Mouse (Mus musculus): ENCODE results near the gene Adk.

The Adk gene

GRCm38 (mm10) chr14:21348611-21349260 is 296.4 kb downstream of the Adk start:
- DNase-seq (ENCODE audit: low spot score in 2 of 2), result no peak

- DNase-seq (ENCODE audit: low spot score in 2 of 2), result no peak
These were observed 299.3 kb downstream of the Adk start for GRCm38 (mm10) chr14:21351646-21352045.

GRCm38 (mm10) chr14:21356286-21356685 is 303.9 kb downstream of the Adk start:
- DNase-seq (ENCODE audit: low spot score in 2 of 2), result no peak

- DNase-seq (ENCODE audit: low spot score in 2 of 2), result no peak
These were observed 307.0 kb downstream of the Adk start for GRCm38 (mm10) chr14:21359207-21359895.

GRCm38 (mm10) chr14:21359896-21360525 is 307.6 kb downstream of the Adk start:
- DNase-seq (ENCODE audit: low spot score in 2 of 2), result no peak

GRCm38 (mm10) chr14:21367095-21367494 is 314.7 kb downstream of the Adk start:
- no peak for DNase-seq (ENCODE audit: low spot score in 2 of 2)

GRCm38 (mm10) chr14:21368622-21369021 is 316.2 kb downstream of the Adk start:
- no peak for DNase-seq (ENCODE audit: low spot score in 2 of 2)

GRCm38 (mm10) chr14:21369127-21369526 is 316.8 kb downstream of the Adk start:
- peak; percentile 88 to 92 for DNase-seq (ENCODE audit: low spot score in 2 of 2)

GRCm38 (mm10) chr14:21371946-21372345 is 319.6 kb downstream of the Adk start:
- no peak for DNase-seq (ENCODE audit: low spot score in 2 of 2)

GRCm38 (mm10) chr14:21372689-21373088 is 320.3 kb downstream of the Adk start:
- no peak for DNase-seq (ENCODE audit: low spot score in 2 of 2)

- no peak for DNase-seq (ENCODE audit: low spot score in 2 of 2)
These were observed 331.5 kb downstream of the Adk start for GRCm38 (mm10) chr14:21383701-21384428.

GRCm38 (mm10) chr14:21399506-21399905 is 347.1 kb downstream of the Adk start:
- no peak for DNase-seq (ENCODE audit: low spot score in 2 of 2)

- peak in 1 of 2 experiments; percentile 14 for DNase-seq (ENCODE audit: low spot score in 2 of 2)
These were observed 349.8 kb downstream of the Adk start for GRCm38 (mm10) chr14:21402157-21402601.

- DNase-seq (ENCODE audit: low spot score in 2 of 2), result no peak
These were observed 350.4 kb downstream of the Adk start for GRCm38 (mm10) chr14:21402621-21403405.

- no peak for DNase-seq (ENCODE audit: low spot score in 2 of 2)
These were observed 354.6 kb downstream of the Adk start for GRCm38 (mm10) chr14:21406946-21407345.

GRCm38 (mm10) chr14:21408846-21409245 is 356.5 kb downstream of the Adk start:
- no peak for DNase-seq (ENCODE audit: low spot score in 2 of 2)

- no peak for DNase-seq (ENCODE audit: low spot score in 2 of 2)
These were observed 358.5 kb downstream of the Adk start for GRCm38 (mm10) chr14:21410769-21411477.

- DNase-seq (ENCODE audit: low spot score in 2 of 2), result no peak
These were observed 359.1 kb downstream of the Adk start for GRCm38 (mm10) chr14:21411524-21411923.

GRCm38 (mm10) chr14:21418332-21418731 is 366.0 kb downstream of the Adk start:
- DNase-seq (ENCODE audit: low spot score in 2 of 2), result no peak

GRCm38 (mm10) chr14:21427369-21427768 is 375.0 kb downstream of the Adk start:
- DNase-seq (ENCODE audit: low spot score in 2 of 2), result no peak

- no peak for DNase-seq (ENCODE audit: low spot score in 2 of 2)
These were observed 381.0 kb downstream of the Adk start for GRCm38 (mm10) chr14:21433415-21433814.

All from right cerebral cortex, adult 2 months (tissue).